Mouse (Mus musculus): ENCODE results near the gene Zfp870.
A peak's percentile ranks its signal among the peaks of the same experiment; 100 is the strongest.
"Not testable (repeated sequence)": the region's sequence is repeated elsewhere in the genome, so short reads cannot be mapped to it uniquely, and the experiment has no call there.

The Zfp870 gene

GRCm38 (mm10) chr17:32871483-32871882, 20.0 kb downstream of the Zfp870 start:
- DNase-seq (ENCODE audit: low spot score), result no peak

GRCm38 (mm10) chr17:32867266-32867665, 24.2 kb downstream of the Zfp870 start:
- not testable (repeated sequence) for DNase-seq (ENCODE audit: low spot score)

GRCm38 (mm10) chr17:32856713-32857112, 34.7 kb downstream of the Zfp870 start:
- DNase-seq (ENCODE audit: low spot score), result not testable (repeated sequence)

- DNase-seq (ENCODE audit: low spot score), result no peak
Measured at GRCm38 (mm10) chr17:32851581-32851980, 39.9 kb downstream of the Zfp870 start.

DNA sequence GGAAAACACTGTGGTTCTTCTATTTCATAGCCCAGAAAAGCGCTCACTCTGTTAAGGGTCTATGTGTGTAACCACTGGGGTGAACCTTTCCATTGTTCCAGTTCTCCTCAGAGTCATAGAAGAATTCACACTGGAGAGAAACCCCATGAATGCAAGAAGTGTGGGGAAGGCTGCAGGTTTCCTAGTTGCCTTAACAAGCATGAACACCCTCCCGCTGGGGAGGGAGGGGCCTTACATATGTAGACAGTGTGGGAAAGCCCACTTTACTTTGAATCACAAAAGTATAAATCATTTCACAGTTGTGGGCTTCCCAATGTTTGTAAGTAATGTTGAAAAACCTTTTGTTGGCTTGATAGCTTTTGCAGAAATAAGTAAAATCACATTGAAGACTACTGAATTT, 50.1 kb downstream of the Zfp870 start:
- no peak for DNase-seq (ENCODE audit: low spot score)

DNA sequence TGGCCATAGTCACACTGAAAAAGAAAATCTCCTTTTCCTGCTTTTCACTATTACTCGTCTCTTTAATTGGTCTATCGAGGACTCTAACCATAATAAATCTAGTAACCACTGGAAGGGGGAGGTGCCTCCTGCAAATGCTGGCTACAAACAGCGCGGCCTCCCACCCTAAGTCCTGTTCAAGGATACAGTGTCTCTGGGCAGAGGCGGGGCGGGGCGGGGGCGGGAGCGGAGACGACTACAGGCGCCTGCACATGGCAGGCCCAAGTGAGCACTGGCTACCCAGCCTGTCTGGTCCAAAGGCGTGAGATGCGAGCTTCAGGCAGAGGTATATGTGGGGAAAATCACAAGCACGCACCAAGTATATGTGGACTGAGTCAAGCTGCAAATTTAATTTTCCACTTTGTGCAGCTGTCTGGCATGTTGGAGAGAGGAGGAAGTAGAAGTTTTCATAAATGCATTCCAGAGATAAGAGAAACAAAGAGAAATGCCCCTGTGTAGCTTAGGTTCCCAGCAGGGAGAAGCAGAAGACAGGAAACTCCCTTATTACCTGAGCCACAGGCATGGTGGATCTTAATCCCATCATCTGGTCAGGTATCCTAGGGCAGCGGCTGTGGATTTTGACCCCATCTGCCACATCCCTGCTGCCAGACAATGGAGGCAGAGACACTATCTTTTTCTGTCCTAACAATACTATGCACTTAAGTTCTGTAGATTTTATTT, 52.2 kb downstream of the Zfp870 start:
- DNase-seq (ENCODE audit: low spot score), result no peak

GRCm38 (mm10) chr17:32830418-32830782, 61.0 kb downstream of the Zfp870 start:
- DNase-seq (ENCODE audit: low spot score), result no peak

DNA sequence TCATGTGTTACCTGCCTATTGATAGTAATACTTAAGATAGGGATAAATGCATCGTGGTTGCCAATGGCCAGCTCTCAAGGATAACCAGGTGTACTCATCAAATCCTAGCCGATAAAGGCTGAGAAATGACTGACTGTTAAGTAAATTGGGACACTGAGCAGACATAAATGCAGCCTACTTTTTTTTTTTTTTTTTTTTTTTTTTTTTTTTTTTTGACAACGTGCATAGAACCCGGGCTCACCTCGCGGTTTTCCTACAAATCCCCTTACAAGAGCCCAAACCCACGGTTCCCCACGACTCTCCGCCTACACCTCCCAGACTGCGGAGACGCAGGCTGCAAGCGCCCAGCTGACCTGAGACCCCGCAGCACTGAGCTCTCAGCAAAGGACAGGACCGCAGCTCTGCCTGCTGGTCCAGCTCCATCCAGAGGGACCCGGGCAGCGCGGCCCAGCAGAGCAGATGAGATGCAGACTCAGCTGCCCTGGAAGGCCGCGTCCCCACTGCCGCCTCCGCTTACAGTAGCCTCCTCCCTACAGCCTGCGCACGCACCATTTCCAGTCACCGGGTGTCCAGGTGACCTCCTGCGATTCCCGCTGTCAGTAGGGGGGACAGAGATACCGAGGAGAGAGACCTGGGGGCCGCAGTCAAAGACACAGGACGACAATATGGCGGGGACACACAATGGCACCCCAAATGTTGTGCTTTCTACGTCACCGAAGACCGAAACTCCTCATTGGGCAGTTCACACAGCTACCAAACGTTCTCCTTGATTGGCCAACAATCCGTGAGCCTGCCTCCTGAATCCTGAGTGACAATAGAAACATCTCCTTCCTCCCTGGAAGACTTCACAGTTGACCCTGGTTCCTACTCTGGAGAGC, 61.7 kb downstream of the Zfp870 start, which contains the start of gene Zfp799:
Zfp799 (minus strand) TSS at position 722 of the 878 bp plus-strand sequence.
- DNase-seq (ENCODE audit: low spot score), result peak; percentile 76
